Comparison of ENCODE assay signal across 17 mouse cellular contexts in genomic region chr4:134751682-134752380, GRCm38 (mm10). TPM values are rescaled to one million over a fixed set of nuclear protein-coding genes. Genes with fewer than 3 reads are reported as not detected.
DNase-seq lines count a peak whose midpoint lies in the region; ATAC-seq and TF ChIP-seq lines count a peak whose summit lies in the region.
"Had no signal": no experiment of that assay in that cellular context is flagged by ENCODE, and none has a peak within 500 bp of the region (broad histone marks: within the 10 kb centered on the region; RNA-seq: fewer than 3 reads in every experiment).

No protein-coding gene starts in this region.

- 72% methylated on average over 18 of the region's 18 CpGs for WGBS in limb, embryonic 10.5 days
- 85% methylated on average over 18 of the region's 18 CpGs for whole genome bisulfite sequencing in hindbrain, postnatal 0 days

- H3K4me3 ChIP-seq in limb, embryonic 10.5 days = no peak overlapping the region
- H3K4me3 ChIP-seq in hindbrain, postnatal 0 days (ENCODE audit: low read length) = no peak overlapping the region
- H3K4me3 ChIP-seq: left cerebral cortex, adult 2 months; myocyte had no signal

- no peaks in the 10 kb centered on the region for H3K27me3 ChIP-seq in limb, embryonic 10.5 days (ENCODE audit: low read depth, poor library complexity, severe bottlenecking)
- H3K27me3 ChIP-seq in hindbrain, postnatal 0 days (ENCODE audit: insufficient read depth, low read length) = 0 out of 2 replicates have a peak, but pooled peaks cover 3% of the 10 kb centered on the region

- H3K4me1 ChIP-seq in limb, embryonic 10.5 days = peaks cover 83% of the 10 kb centered on the region
- no peaks in the 10 kb centered on the region for H3K4me1 ChIP-seq in hindbrain, postnatal 0 days (ENCODE audit: insufficient read depth, low read length)

- H3K36me3 ChIP-seq in limb, embryonic 10.5 days = peaks cover 26% of the 10 kb centered on the region
- H3K36me3 ChIP-seq in hindbrain, postnatal 0 days (ENCODE audit: insufficient read depth, low read length) = no peaks in the 10 kb centered on the region

- no peak for TF ChIP-seq CTCF in hindbrain, postnatal 0 days (IDR thresholded peaks at IDR 0.05; ENCODE audit: low read depth)

- H3K9me3 ChIP-seq in limb, embryonic 10.5 days (replicated peaks) = no peaks in the 10 kb centered on the region
- no peaks in the 10 kb centered on the region for H3K9me3 ChIP-seq in hindbrain, postnatal 0 days (ENCODE audit: low read length)

- no peak for ATAC-seq in hindbrain, postnatal 0 days
- ATAC-seq: forebrain, embryonic 14.5 days had no signal

- H3K27ac ChIP-seq in limb, embryonic 10.5 days = peak overlapping the region; percentile 65
- H3K27ac ChIP-seq in hindbrain, postnatal 0 days = no peak overlapping the region
- H3K27ac ChIP-seq: left cerebral cortex, adult 2 months had no signal

- H3K9ac ChIP-seq in hindbrain, postnatal 0 days (replicated peaks; ENCODE audit: low read length) = no peak overlapping the region

- peak; percentile 28 for DNase-seq in thymus, postnatal 14 days
- DNase-seq in thymus, adult 18-20 months = no peak
- DNase-seq in c-Kit-positive CD71-positive TER-119-negative erythroid progenitor cells, embryonic 14.5 days (ENCODE audit: low read depth) = peak; percentile 77
- DNase-seq in limb, embryonic 10.5 days (ENCODE audit: low spot score) = no peak
- peak; percentile 29 to 45 for DNase-seq in spleen, postnatal 36 days (ENCODE audit: low spot score in 2 of 2)
- DNase-seq in left cerebral cortex, adult 8-10 months (ENCODE audit: low spot score in 2 of 2) = no peak
- DNase-seq in layer of hippocampus, adult 11-12 months (ENCODE audit: low spot score) = no peak
- no peak for DNase-seq in hindbrain, postnatal 0 days (ENCODE audit: low spot score)
- DNase-seq: adrenal gland, adult 2 months; cerebellum, postnatal 36 days; heart, adult 11 months; heart, postnatal 4 days; kidney, postnatal 25 days; lung, postnatal 4 days had no signal

- H3K4me2 ChIP-seq in hindbrain, postnatal 0 days (ENCODE audit: low read depth, low read length) = no peak overlapping the region

RNA-seq across cellular contexts. Expression of gene Ldlrap1, which starts 16.0 kb away (rescaled TPM):
- polyA plus RNA-seq in limb, embryonic 10.5 days (2016; fragmentation: Nextera tagmentation; extraction: Ambion mirVana) = 14.4 and 20.4 TPM in 2 replicates
- 1 to 10 TPM; 2.8 to 4.8 (median 4.4) TPM for total RNA-seq in left cerebral cortex, adult 8-10 months (2022)
- total RNA-seq in hindbrain, postnatal 0 days (2014; rRNA removed) = 2.6 and 3.1 TPM in 2 replicates
- 2.7 and 2.9 TPM in 2 replicates for polyA plus RNA-seq in hindbrain, postnatal 0 days (2015; fragmentation: Nextera tagmentation; extraction: Ambion mirVana)

RNA-seq across cellular contexts. Expression of gene Man1c1, which starts 47.7 kb away (rescaled TPM):
- 1.6 and 2.0 TPM in 2 replicates for polyA plus RNA-seq in limb, embryonic 10.5 days (2016; fragmentation: Nextera tagmentation; extraction: Ambion mirVana)
- 10 to 100 TPM; 34.6 to 40.0 (median 38.4) TPM for total RNA-seq in left cerebral cortex, adult 8-10 months (2022)
- total RNA-seq in hindbrain, postnatal 0 days (2014; rRNA removed) = 36.1 and 40.5 TPM in 2 replicates
- 5.8 and 7.1 TPM in 2 replicates for polyA plus RNA-seq in hindbrain, postnatal 0 days (2015; fragmentation: Nextera tagmentation; extraction: Ambion mirVana)

Comparison
In these comparisons a context has a peak if more than half of its experiments do, and no peak if none do; other contexts are left out.
1. DNase-seq: peak in thymus, postnatal 14 days (single experiment), c-Kit-positive CD71-positive TER-119-negative erythroid progenitor cells, embryonic 14.5 days (single experiment) and spleen, postnatal 36 days (2 of 2); none in thymus, adult 18-20 months (0 of 2), limb, embryonic 10.5 days (single experiment), left cerebral cortex, adult 8-10 months (0 of 2), layer of hippocampus, adult 11-12 months (single experiment) and hindbrain, postnatal 0 days (single experiment).